Mouse (Mus musculus) embryonic fibroblast, embryonic 13.5 days (primary cell): ENCODE measurements around the gene Hspb7.

ENCODE experiments used
- CTCF ChIP-seq: IDR thresholded peaks from 2 replicates; pipeline ENCODE4 v1.5.1; 2011; ENCODE audit warnings: mild to moderate bottlenecking, control low read depth, low read length, moderate library complexity, borderline replicate concordance; ENCODE audit not compliant: insufficient read depth
- POLR2A ChIP-seq: IDR thresholded peaks from 2 replicates; pipeline ENCODE4 v1.6.1; 2011; ENCODE audit warnings: low read depth, mild to moderate bottlenecking, control low read depth, low read length, moderate library complexity

- TF ChIP-seq POLR2A (no peak), CTCF (no peak)
Observed at GRCm38 (mm10) chr4:141389366-141390150, 31.0 kb upstream of the Hspb7 start.
